Mouse (Mus musculus) embryo, embryonic 10 days (tissue): ENCODE measurements around the gene Lsm4.
A peak's percentile ranks its signal among the peaks of the same experiment; 100 is the strongest.

Experiments used
- DNase-seq: peaks from one replicate; pipeline ENCODE4 v3.0.0-alpha.2; 2015; ENCODE audit warnings: low spot score

Gene Lsm4

GRCm38 (mm10) chr8:70673079-70673856, at the start of gene Lsm4:
Gene Lsm4 (plus strand): TSS chr8:70673248.
- DNase-seq = peak; percentile 100

- peak; percentile 75 for DNase-seq
Observed at GRCm38 (mm10) chr8:70625104-70625503, 47.9 kb upstream of the Lsm4 start.

GRCm38 (mm10) chr8:70627041-70627440, 46.0 kb upstream of the Lsm4 start:
- DNase-seq = no peak

GRCm38 (mm10) chr8:70628986-70629490, 44.0 kb upstream of the Lsm4 start:
- no peak for DNase-seq

GRCm38 (mm10) chr8:70629574-70630531, 43.2 kb upstream of the Lsm4 start:
- DNase-seq = peak; percentile 91

- DNase-seq = peak; percentile 62
Observed at GRCm38 (mm10) chr8:70630532-70631381, 42.3 kb upstream of the Lsm4 start.

GRCm38 (mm10) chr8:70631436-70631835, 41.6 kb upstream of the Lsm4 start:
- no peak for DNase-seq

GRCm38 (mm10) chr8:70632346-70632892, 40.6 kb upstream of the Lsm4 start, which contains the start of gene Gdf15:
Gene Gdf15 (minus strand): TSS chr8:70632456.
- DNase-seq = no peak

- DNase-seq = no peak
Observed at GRCm38 (mm10) chr8:70634066-70634465, 39.0 kb upstream of the Lsm4 start.

GRCm38 (mm10) chr8:70635527-70635926, 37.5 kb upstream of the Lsm4 start:
- no peak for DNase-seq

- DNase-seq = no peak
Observed at GRCm38 (mm10) chr8:70636838-70637237, 36.2 kb upstream of the Lsm4 start.

- DNase-seq = no peak
Observed at GRCm38 (mm10) chr8:70638752-70639151, 34.3 kb upstream of the Lsm4 start.

- peak; percentile 3 for DNase-seq
Observed at GRCm38 (mm10) chr8:70643019-70643418, 30.0 kb upstream of the Lsm4 start.

- no peak for DNase-seq
Observed at GRCm38 (mm10) chr8:70644065-70644464, 29.0 kb upstream of the Lsm4 start.

- DNase-seq = no peak
Observed at GRCm38 (mm10) chr8:70645501-70646224, 27.4 kb upstream of the Lsm4 start.

- DNase-seq = no peak
Observed at GRCm38 (mm10) chr8:70646369-70646768, 26.7 kb upstream of the Lsm4 start.

- DNase-seq = no peak
Observed at GRCm38 (mm10) chr8:70646775-70647174, 26.3 kb upstream of the Lsm4 start.

GRCm38 (mm10) chr8:70647343-70648163, 25.5 kb upstream of the Lsm4 start:
- peak; percentile 73 for DNase-seq

- peak; percentile 3 for DNase-seq
Observed at GRCm38 (mm10) chr8:70648164-70648442, 24.9 kb upstream of the Lsm4 start.

- DNase-seq = no peak
Observed at GRCm38 (mm10) chr8:70648921-70649320, 24.1 kb upstream of the Lsm4 start.
